Mouse (Mus musculus) liver, embryonic 14.5 days (tissue): Measurements from ENCODE around the gene Nrip1. TPM values are rescaled to one million over a fixed set of nuclear protein-coding genes. Genes with fewer than 3 reads are reported as not detected.
A peak's percentile ranks its signal among the peaks of the same experiment; 100 is the strongest.

Experiments used
- ATAC-seq: fragments of 200-750 bp; cut with Nextera tagmentation; 2 replicates; pipeline ENCODE4 v1.8.0; 2017; ENCODE audit warnings: moderate number of reproducible peaks, mild to moderate bottlenecking, moderate library complexity; ENCODE audit not compliant: insufficient read depth
- DNase-seq, 3 experiments: peaks; one replicate each; pipeline ENCODE4 v3.0.0-alpha.2; 2012 to 2013; ENCODE audit warnings: low read depth in 3 of 3, low spot score in 3 of 3
- H3K27ac ChIP-seq: fragments of 300-500 bp; sonication (generic); 2 replicates; pipeline ENCODE4 v1.5.1; 2014; ENCODE audit warnings: moderate library complexity, mild to moderate bottlenecking, control low read depth, inconsistent platforms
- H3K27me3 ChIP-seq: fragments of 300-500 bp; sonication (generic); 2 replicates; pipeline ENCODE4 v1.6.1; 2014; ENCODE audit warnings: mild to moderate bottlenecking, low read length, moderate library complexity; ENCODE audit not compliant: control insufficient read depth, insufficient read depth
- H3K36me3 ChIP-seq: fragments of 300-500 bp; sonication (generic); replicated peaks from 2 replicates; pipeline ENCODE4 v1.6.1; 2014; ENCODE audit warnings: low read depth; ENCODE audit not compliant: control insufficient read depth, insufficient read depth
- H3K4me1 ChIP-seq, 2 experiments: fragments of 200-500 bp in 1 of 2; fragments of 300-500 bp in 1 of 2; sonication (generic) in 1 of 2; replicated peaks; 2 replicates each; pipeline ENCODE4 v1.6.1; 2012 to 2014; ENCODE audit warnings: antibody characterized with exemption in 1 of 2, inconsistent platforms in 1 of 2, low read length in 1 of 2; ENCODE audit not compliant: control insufficient read depth in 2 of 2, insufficient read depth in 2 of 2
- H3K4me2 ChIP-seq: fragments of 300-500 bp; sonication (generic); 2 replicates; pipeline ENCODE4 v1.6.1; 2014; ENCODE audit warnings: low read depth, mild to moderate bottlenecking, control low read depth, moderate library complexity
- H3K4me3 ChIP-seq, 2 experiments: fragments of 200-500 bp in 1 of 2; fragments of 300-500 bp in 1 of 2; sonication (generic) in 1 of 2; 2 replicates each; pipeline ENCODE4 v1.5.1; 2012 to 2014; ENCODE audit warnings: low read depth in 2 of 2, low read length in 2 of 2, mild to moderate bottlenecking in 2 of 2, control low read depth in 1 of 2, inconsistent platforms in 1 of 2, moderate library complexity in 1 of 2; ENCODE audit not compliant: insufficient read depth in 1 of 2
- H3K9ac ChIP-seq: fragments of 300-500 bp; sonication (generic); replicated peaks from 2 replicates; pipeline ENCODE4 v1.6.1; 2014; ENCODE audit warnings: mild to moderate bottlenecking, control low read depth, moderate library complexity
- H3K9me3 ChIP-seq: fragments of 300-500 bp; sonication (generic); 2 replicates; pipeline ENCODE4 v1.6.1; 2016; ENCODE audit warnings: low read length, mixed read lengths; ENCODE audit not compliant: control insufficient read depth
- CTCF ChIP-seq: IDR thresholded peaks from 2 replicates; pipeline ENCODE4 v1.5.1; 2016; ENCODE audit warnings: antibody characterized with exemption, low read depth, control low read depth
- EP300 ChIP-seq: IDR thresholded peaks from 2 replicates; pipeline ENCODE4 v1.6.1; 2016; ENCODE audit warnings: antibody characterized with exemption, low read depth
- WGBS: fragments of 180-500 bp; shearing (Covaris S2); extraction: QIAGEN DNeasy Blood & Tissue Kit; methylation state at CpG from one replicate; pipeline ENCODE4 v1.1.7; 2014; ENCODE audit not compliant: insufficient replicate concordance; 5-methylcytosine and 5-hydroxymethylcytosine counted together
- polyA plus RNA-seq, 2 experiments: library from polyadenylated mRNA; depleted of rRNA in 1 of 2; stranded (reverse) in 1 of 2; unstranded in 1 of 2; fragments of >200 nt; fragmentation: Nextera tagmentation in 1 of 2; extraction: Ambion mirVana in 1 of 2; gene quantifications; 2 replicates each; pipeline versions ENCODE4 v1.2.1 to v1.2.3; 2012 to 2014

Gene Nrip1
- polyA plus RNA-seq, 2 experiments, result 3.5 to 11.7 TPM

DNA sequence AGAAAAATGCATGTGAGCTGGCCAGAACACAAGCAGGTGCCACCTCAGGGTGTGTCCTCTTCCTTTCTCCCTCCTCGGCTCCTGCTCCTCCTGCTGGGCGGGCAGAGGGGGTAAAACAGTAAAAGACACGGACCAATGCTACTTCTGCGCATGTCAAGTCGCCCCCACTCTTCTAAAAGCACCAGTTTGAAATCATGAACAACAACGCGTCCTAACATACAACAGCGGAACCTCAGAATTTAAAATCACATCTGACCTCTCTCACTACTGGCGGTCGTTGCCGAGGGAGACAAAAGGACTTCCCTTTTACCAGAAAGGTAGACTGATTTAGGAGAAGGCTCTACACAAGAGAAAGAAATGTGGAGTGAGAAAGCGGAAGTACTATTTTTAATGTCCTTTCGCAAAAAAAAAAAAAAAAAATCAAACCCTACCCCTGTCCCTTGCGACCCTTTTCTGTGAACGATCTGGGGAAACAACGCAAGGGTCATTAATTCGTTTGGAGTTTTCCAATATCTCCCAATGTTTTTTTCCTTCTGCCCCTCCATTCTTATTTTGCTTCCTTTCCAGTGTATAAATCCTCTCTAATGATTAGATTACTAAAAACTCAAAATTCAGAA lies 7.7 kb downstream of the Nrip1 start:
- TF ChIP-seq EP300, result no peak
- TF ChIP-seq CTCF, result peak; percentile 60
- peaks cover 42 to 46% of the 10 kb centered on the region in 2 experiments for H3K4me1 ChIP-seq
- H3K9me3 ChIP-seq, result no peaks in the 10 kb centered on the region
- H3K4me2 ChIP-seq, result peak overlapping the region; percentile 41
- WGBS, result 36% methylated on average over 17 of the region's 17 CpGs
- H3K27me3 ChIP-seq, result no peaks in the 10 kb centered on the region
- ATAC-seq (no peak), DNase-seq (no peak)
- H3K27ac ChIP-seq, result no peak overlapping the region
- peaks cover 7% of the 10 kb centered on the region for H3K36me3 ChIP-seq
- H3K4me3 ChIP-seq, result 0 out of 4 replicates have a peak overlapping the region, but pooled peaks of 1 of the 2 experiments have one; percentile 8
- no peak overlapping the region; the same call in 1 of the 2 replicates for H3K9ac ChIP-seq

DNA sequence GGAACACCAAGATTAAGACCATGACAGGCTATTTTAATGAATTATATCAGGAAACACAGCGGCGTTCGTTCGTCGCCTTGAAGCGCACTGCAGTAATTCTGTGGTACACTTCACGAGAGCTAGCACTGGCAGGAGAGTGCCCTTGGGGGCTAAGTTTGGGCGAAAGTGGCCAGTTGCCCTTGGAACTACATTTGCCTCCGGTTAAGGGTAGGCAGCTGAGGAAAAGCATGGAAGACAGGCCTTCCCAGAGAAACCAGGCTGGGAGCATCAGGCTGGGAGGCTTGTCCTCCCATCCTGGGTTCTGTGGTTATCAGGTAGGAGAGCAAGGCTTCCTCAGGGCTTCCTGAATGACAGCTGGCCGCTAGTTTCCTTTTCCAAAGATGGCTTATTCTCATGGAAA lies 8.4 kb downstream of the Nrip1 start:
- peaks cover 37 to 46% of the 10 kb centered on the region in 2 experiments for H3K4me1 ChIP-seq
- peak overlapping the region; percentile 41 for H3K4me2 ChIP-seq
- TF ChIP-seq EP300 (no peak), CTCF (no peak)
- ATAC-seq, result no peak
- H3K27ac ChIP-seq, result no peak overlapping the region
- H3K9me3 ChIP-seq, result no peaks in the 10 kb centered on the region
- no peaks in the 10 kb centered on the region for H3K27me3 ChIP-seq
- 61% methylated on average over 10 of the region's 10 CpGs for WGBS
- peak overlapping the region; percentile 34 for H3K9ac ChIP-seq
- no peak for DNase-seq
- no peak overlapping the region for H3K4me3 ChIP-seq
- peaks cover 7% of the 10 kb centered on the region for H3K36me3 ChIP-seq

DNA sequence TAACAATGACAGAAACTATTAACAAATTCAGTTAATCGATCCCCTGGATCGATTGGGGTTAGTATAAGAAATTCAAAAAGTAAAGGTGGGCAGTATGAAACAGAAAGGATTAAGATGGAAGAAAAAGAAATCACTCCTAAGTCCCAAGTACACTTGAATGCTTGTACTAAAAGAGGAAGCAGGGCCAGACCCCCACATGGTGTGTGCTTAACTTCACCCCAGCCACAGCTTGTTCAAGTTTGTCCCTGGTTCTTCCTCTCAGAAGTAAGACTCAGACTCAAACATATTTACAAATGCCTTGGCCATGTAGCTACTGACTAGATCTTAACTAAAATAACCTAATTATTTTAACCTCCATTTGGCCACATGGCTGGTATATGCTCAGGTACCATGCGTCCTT lies 10.0 kb downstream of the Nrip1 start:
- DNase-seq, result no peak
- no peak overlapping the region for H3K4me2 ChIP-seq

DNA sequence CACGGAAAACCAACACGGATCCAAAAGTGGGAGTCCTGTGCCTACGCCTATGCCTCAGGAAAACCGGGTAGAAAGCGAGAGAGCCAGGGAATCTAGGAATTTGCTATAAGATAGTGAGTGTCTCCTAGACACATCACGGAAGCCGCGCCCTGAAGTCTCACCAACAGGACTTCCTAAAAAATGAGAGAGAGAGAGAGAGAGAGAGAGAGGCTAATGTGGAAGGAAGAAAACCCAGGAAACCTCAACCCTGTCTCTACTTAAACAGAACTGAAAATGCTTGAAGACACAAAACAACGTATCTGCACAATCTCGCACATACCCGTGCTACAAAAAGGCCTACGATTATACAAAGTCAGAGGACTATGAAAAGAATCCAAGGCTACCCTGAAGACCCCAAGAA lies 10.6 kb downstream of the Nrip1 start:
- Histone ChIP-seq H3K9ac (no peak overlapping the region), H3K4me1 (peaks cover 23 to 35% of the 10 kb centered on the region in 2 experiments), H3K27me3 (no peaks in the 10 kb centered on the region), H3K36me3 (peaks cover 7% of the 10 kb centered on the region), H3K4me3 (no peak overlapping the region), H3K9me3 (no peaks in the 10 kb centered on the region), H3K4me2 (no peak overlapping the region), H3K27ac (no peak overlapping the region)
- ATAC-seq (no peak), DNase-seq (no peak)
- TF ChIP-seq EP300, result no peak
- TF ChIP-seq CTCF, result no peak
- WGBS, result 64% methylated on average over 12 of the region's 12 CpGs

More for the DNA sequence above, 10.0 kb downstream of the Nrip1 start:
- Histone ChIP-seq H3K27me3 (no peaks in the 10 kb centered on the region), H3K9me3 (no peaks in the 10 kb centered on the region), H3K36me3 (peaks cover 7% of the 10 kb centered on the region), H3K4me3 (no peak overlapping the region), H3K4me1 (peaks cover 27 to 35% of the 10 kb centered on the region in 2 experiments), H3K27ac (no peak overlapping the region), H3K9ac (no peak overlapping the region)
- ATAC-seq, result no peak
- no peak for TF ChIP-seq EP300
- no peak for TF ChIP-seq CTCF
- 80% methylated on average over 3 of the region's 3 CpGs for WGBS

DNA sequence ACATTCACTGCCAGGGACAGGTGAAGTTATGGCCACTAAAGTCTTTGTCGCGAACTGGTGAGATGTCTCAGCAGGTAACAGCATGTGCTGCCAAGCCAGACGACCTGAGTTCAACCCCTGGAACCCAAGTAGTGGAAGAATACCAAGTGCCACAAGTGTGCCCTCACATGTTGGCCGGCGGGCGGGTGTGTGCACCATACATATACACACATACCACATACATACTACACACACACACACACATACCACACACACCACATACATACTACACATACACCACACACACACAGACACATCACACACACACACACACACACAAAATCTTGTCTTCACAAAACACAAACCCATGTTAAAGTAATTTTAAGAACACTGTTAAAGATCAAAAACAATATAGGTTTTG lies 13.2 kb downstream of the Nrip1 start:
- Histone ChIP-seq H3K4me3 (no peak overlapping the region), H3K4me2 (no peak overlapping the region), H3K4me1 (peaks cover 14 to 27% of the 10 kb centered on the region in 2 experiments), H3K9me3 (no peaks in the 10 kb centered on the region), H3K9ac (no peak overlapping the region), H3K36me3 (peaks cover 2% of the 10 kb centered on the region; the same call in 1 of the 2 replicates), H3K27ac (no peak overlapping the region), H3K27me3 (no peaks in the 10 kb centered on the region)
- 80% methylated on average over 6 of the region's 6 CpGs for WGBS
- TF ChIP-seq CTCF, result no peak
- no peak for TF ChIP-seq EP300
- DNase-seq (no peak), ATAC-seq (no peak)
